Mouse (Mus musculus): ENCODE results near the gene H2-DMb2.

Gene H2-DMb2

GRCm38 (mm10) chr17:34143033-34143432 is at the start of gene H2-DMb2:
Gene H2-DMb2, plus strand, starts transcription at chr17:34143307.
- CTCF ChIA-PET: interaction anchor here (0.6 to 0.9 kb wide), 2 partner anchors 22 to 46 kb away, joined by 3 to 5 read pairs; no protein-coding TSS in a partner anchor

- CTCF ChIA-PET: interaction anchor here (0.5 to 2.3 kb wide), 7 partner anchors 8 to 101 kb away, joined by 3 to 8 read pairs (median 4); no protein-coding TSS in a partner anchor
Observed at GRCm38 (mm10) chr17:34094283-34095035, 48.6 kb upstream of the H2-DMb2 start.

GRCm38 (mm10) chr17:34096497-34097010 is 46.6 kb upstream of the H2-DMb2 start:
- CTCF ChIA-PET: interaction anchor here (0.7 kb wide), 1 partner anchor 57 kb away, joined by 7 read pairs; the partner anchor contains the start of gene Col11a2

- CTCF ChIA-PET: interaction anchor here (0.5 kb wide), 1 partner anchor 46 kb away, joined by 5 read pairs; the partner anchor contains the start of gene H2-DMb2
Observed at GRCm38 (mm10) chr17:34097272-34097671, 45.8 kb upstream of the H2-DMb2 start.

GRCm38 (mm10) chr17:34098709-34099479 is 44.2 kb upstream of the H2-DMb2 start:
- CTCF ChIA-PET: interaction anchor here (0.6 kb wide), 2 partner anchors 22 to 108 kb away, joined by 4 to 5 read pairs; no protein-coding TSS in a partner anchor

GRCm38 (mm10) chr17:34099531-34099930 is 43.6 kb upstream of the H2-DMb2 start:
- CTCF ChIA-PET: interaction anchor here (0.6 kb wide), 2 partner anchors 23 to 107 kb away, joined by 4 to 5 read pairs; no protein-coding TSS in a partner anchor

GRCm38 (mm10) chr17:34101185-34101584 is 41.9 kb upstream of the H2-DMb2 start:
- CTCF ChIA-PET: interaction anchor here (0.6 to 2.8 kb wide), 5 partner anchors 8 to 29 kb away, joined by 3 to 10 read pairs (median 5); partner anchors contain the start of gene H2-Oa

GRCm38 (mm10) chr17:34101604-34102032 is 41.5 kb upstream of the H2-DMb2 start:
- CTCF ChIA-PET: interaction anchor here (0.9 to 2.8 kb wide), 4 partner anchors 8 to 29 kb away, joined by 3 to 8 read pairs (median 4); partner anchors contain the start of gene H2-Oa

GRCm38 (mm10) chr17:34102831-34103230 is 40.3 kb upstream of the H2-DMb2 start:
- CTCF ChIA-PET: interaction anchor here (0.7 to 2.8 kb wide), 3 partner anchors 9 to 96 kb away, joined by 3 to 8 read pairs (median 4); partner anchors contain the start of gene H2-Oa

GRCm38 (mm10) chr17:34104804-34105203 is 38.3 kb upstream of the H2-DMb2 start:
- CTCF ChIA-PET: interaction anchor here (0.6 to 0.9 kb wide), 3 partner anchors 11 to 25 kb away, joined by 3 to 5 read pairs (median 4); no protein-coding TSS in a partner anchor

- CTCF ChIA-PET: no interaction called here
Observed at GRCm38 (mm10) chr17:34106555-34106954, 36.6 kb upstream of the H2-DMb2 start.

- CTCF ChIA-PET: interaction anchor here (0.6 kb wide), 1 partner anchor 11 kb away, joined by 8 read pairs; no protein-coding TSS in a partner anchor
Observed at GRCm38 (mm10) chr17:34107109-34107867, 35.8 kb upstream of the H2-DMb2 start.

GRCm38 (mm10) chr17:34108460-34108859 is 34.6 kb upstream of the H2-DMb2 start:
- CTCF ChIA-PET: interaction anchor here (0.6 kb wide), 2 partner anchors 104 to 409 kb away, joined by 3 to 5 read pairs; no protein-coding TSS in a partner anchor

- CTCF ChIA-PET: interaction anchor here (1.2 to 1.3 kb wide), 2 partner anchors 8 to 11 kb away, joined by 3 to 4 read pairs; no protein-coding TSS in a partner anchor
Observed at GRCm38 (mm10) chr17:34109038-34109805, 33.9 kb upstream of the H2-DMb2 start.

GRCm38 (mm10) chr17:34109806-34110195 is 33.3 kb upstream of the H2-DMb2 start:
- CTCF ChIA-PET: interaction anchor here (0.8 to 1.3 kb wide), 4 partner anchors 8 to 60 kb away, joined by 3 to 4 read pairs (median 4); no protein-coding TSS in a partner anchor

GRCm38 (mm10) chr17:34110309-34110708 is 32.8 kb upstream of the H2-DMb2 start:
- CTCF ChIA-PET: interaction anchor here (0.8 to 1.3 kb wide), 4 partner anchors 9 to 59 kb away, joined by 3 to 4 read pairs (median 4); no protein-coding TSS in a partner anchor

- CTCF ChIA-PET: interaction anchor here (0.6 kb wide), 1 partner anchor 138 kb away, joined by 3 read pairs; no protein-coding TSS in a partner anchor
Observed at GRCm38 (mm10) chr17:34114114-34114513, 29.0 kb upstream of the H2-DMb2 start.

GRCm38 (mm10) chr17:34116736-34117370 is 26.3 kb upstream of the H2-DMb2 start:
- CTCF ChIA-PET: interaction anchor here (0.8 to 1.8 kb wide), 2 partner anchors 15 to 25 kb away, joined by 3 to 5 read pairs; partner anchors contain the start of gene H2-Oa

Measured in spleen, embryonic (tissue).